Mouse (Mus musculus): ENCODE results near the gene 1700092M07Rik. TPM values are rescaled to one million over a fixed set of nuclear protein-coding genes. Genes with fewer than 3 reads are reported as not detected.
A peak's percentile ranks its signal among the peaks of the same experiment; 100 is the strongest.
"Not testable (repeated sequence)": the region's sequence is repeated elsewhere in the genome, so short reads cannot be mapped to it uniquely, and the experiment has no call there.

Gene 1700092M07Rik
- polyA plus RNA-seq, 1 experiment from 2014 or later: 2.6 TPM

- not testable (repeated sequence) for H3K4me3 ChIP-seq; H3K27ac ChIP-seq; H3K9me3 ChIP-seq; ATAC-seq (ENCODE audit: insufficient number of reproducible peaks, insufficient read depth, low FRiP score, low TSS enrichment); H3K4me2 ChIP-seq (replicated peaks); H3K27me3 ChIP-seq; H3K9ac ChIP-seq
- 58% methylated on average over 3 of the region's 3 CpGs for WGBS
- Histone ChIP-seq H3K4me1 (peaks cover 16% of the 10 kb centered on the region), H3K36me3 (peaks cover 27% of the 10 kb centered on the region)
Observed at GRCm38 (mm10) chr19:8728335-8729099, 12.0 kb upstream of the 1700092M07Rik start.

- ATAC-seq (ENCODE audit: insufficient number of reproducible peaks, insufficient read depth, low FRiP score, low TSS enrichment): no peak
Observed at GRCm38 (mm10) chr19:8734334-8734733, 6.2 kb upstream of the 1700092M07Rik start.

GRCm38 (mm10) chr19:8735389-8736159 is 4.9 kb upstream of the 1700092M07Rik start, which contains the start of gene Wdr74:
Gene Wdr74 (plus strand): TSS chr19:8735827.
- Histone ChIP-seq H3K4me1 (peaks cover 9% of the 10 kb centered on the region; the same call in 1 of the 2 replicates), H3K36me3 (peaks cover 27% of the 10 kb centered on the region), H3K4me2 (replicated peaks) (peak within 1 kb of the TSS; percentile 89), H3K9ac (peak within 1 kb of the TSS; percentile 70), H3K4me3 (peak within 1 kb of the TSS; percentile 77), H3K27me3 (no peaks in the 10 kb centered on the region), H3K9me3 (no peaks in the 10 kb centered on the region), H3K27ac (peak within 1 kb of the TSS; percentile 17)
- WGBS: under 1% methylated on average over 32 of the region's 32 CpGs
- ATAC-seq (ENCODE audit: insufficient number of reproducible peaks, insufficient read depth, low FRiP score, low TSS enrichment): peak; percentile 90

More at GRCm38 (mm10) chr19:8734334-8734733, 6.2 kb upstream of the 1700092M07Rik start:
- H3K9me3 ChIP-seq: no peaks in the 10 kb centered on the region
- 75% methylated on average over 3 of the region's 3 CpGs for WGBS
- H3K4me2 ChIP-seq (replicated peaks): no peak overlapping the region
- H3K9ac ChIP-seq: no peak overlapping the region
- peaks cover 7% of the 10 kb centered on the region; the same call in 1 of the 2 replicates for H3K4me1 ChIP-seq
- H3K4me3 ChIP-seq: no peak overlapping the region
- H3K36me3 ChIP-seq: peaks cover 16% of the 10 kb centered on the region
- no peak overlapping the region for H3K27ac ChIP-seq
- no peaks in the 10 kb centered on the region for H3K27me3 ChIP-seq

GRCm38 (mm10) chr19:8736160-8736467 is 4.4 kb upstream of the 1700092M07Rik start:
- peaks cover 30% of the 10 kb centered on the region for H3K36me3 ChIP-seq
- ATAC-seq (ENCODE audit: insufficient number of reproducible peaks, insufficient read depth, low FRiP score, low TSS enrichment): no peak
- 3% methylated on average over 11 of the region's 11 CpGs for WGBS
- no peaks in the 10 kb centered on the region for H3K27me3 ChIP-seq
- H3K4me3 ChIP-seq: peak overlapping the region; percentile 77
- H3K27ac ChIP-seq: peak overlapping the region; percentile 13
- peak overlapping the region; percentile 70 for H3K9ac ChIP-seq
- H3K4me1 ChIP-seq: peaks cover 14% of the 10 kb centered on the region; the same call in 1 of the 2 replicates
- peak overlapping the region; percentile 89 for H3K4me2 ChIP-seq (replicated peaks)
- no peaks in the 10 kb centered on the region for H3K9me3 ChIP-seq

- no peaks in the 10 kb centered on the region for H3K27me3 ChIP-seq
- H3K4me3 ChIP-seq: no peak overlapping the region
- no peak overlapping the region for H3K27ac ChIP-seq
- no peak for ATAC-seq (ENCODE audit: insufficient number of reproducible peaks, insufficient read depth, low FRiP score, low TSS enrichment)
- 94% methylated on average over 7 of the region's 7 CpGs for WGBS
- no peaks in the 10 kb centered on the region for H3K9me3 ChIP-seq
- H3K36me3 ChIP-seq: peaks cover 42% of the 10 kb centered on the region
- H3K9ac ChIP-seq: no peak overlapping the region
- no peak overlapping the region for H3K4me2 ChIP-seq (replicated peaks)
- peaks cover 23% of the 10 kb centered on the region for H3K4me1 ChIP-seq
Observed at GRCm38 (mm10) chr19:8738911-8739310, 1.6 kb upstream of the 1700092M07Rik start.

GRCm38 (mm10) chr19:8739646-8740045 is 872 bp upstream of the 1700092M07Rik start:
- Histone ChIP-seq H3K4me1 (peaks cover 23% of the 10 kb centered on the region), H3K27ac (no peak overlapping the region), H3K9ac (no peak overlapping the region), H3K9me3 (no peaks in the 10 kb centered on the region), H3K27me3 (no peaks in the 10 kb centered on the region), H3K36me3 (peaks cover 47% of the 10 kb centered on the region), H3K4me2 (replicated peaks) (no peak overlapping the region), H3K4me3 (no peak overlapping the region)
- no peak for ATAC-seq (ENCODE audit: insufficient number of reproducible peaks, insufficient read depth, low FRiP score, low TSS enrichment)
- 92% methylated on average over 6 of the region's 6 CpGs for WGBS

- Histone ChIP-seq H3K9me3 (no peaks in the 10 kb centered on the region), H3K4me1 (peaks cover 20% of the 10 kb centered on the region), H3K36me3 (peaks cover 63% of the 10 kb centered on the region), H3K27ac (peak within 1 kb of the TSS; percentile 93), H3K9ac (peak within 1 kb of the TSS; percentile 93), H3K4me3 (peak within 1 kb of the TSS; percentile 99), H3K27me3 (no peaks in the 10 kb centered on the region), H3K4me2 (replicated peaks) (peak within 1 kb of the TSS; percentile 99)
- peak; percentile 96 for ATAC-seq (ENCODE audit: insufficient number of reproducible peaks, insufficient read depth, low FRiP score, low TSS enrichment)
- WGBS: under 1% methylated on average over 36 of the region's 36 CpGs
Observed at GRCm38 (mm10) chr19:8741243-8741869, 838 bp downstream of the 1700092M07Rik start, which contains the start of gene Stx5a. Gene Stx5a (plus strand): TSS chr19:8741413.

GRCm38 (mm10) chr19:8742176-8742575 is 1.7 kb downstream of the 1700092M07Rik start:
- ATAC-seq (ENCODE audit: insufficient number of reproducible peaks, insufficient read depth, low FRiP score, low TSS enrichment): no peak

GRCm38 (mm10) chr19:8745382-8745781 is 4.9 kb downstream of the 1700092M07Rik start:
- Histone ChIP-seq H3K9ac (no peak overlapping the region), H3K4me1 (peaks cover 16% of the 10 kb centered on the region), H3K9me3 (no peaks in the 10 kb centered on the region), H3K4me2 (replicated peaks) (no peak overlapping the region), H3K4me3 (no peak overlapping the region), H3K36me3 (peaks cover 78% of the 10 kb centered on the region), H3K27ac (no peak overlapping the region), H3K27me3 (no peaks in the 10 kb centered on the region)
- no peak for ATAC-seq (ENCODE audit: insufficient number of reproducible peaks, insufficient read depth, low FRiP score, low TSS enrichment)
- WGBS: 93% methylated on average over 1 of the region's 1 CpGs

More at GRCm38 (mm10) chr19:8742176-8742575, 1.7 kb downstream of the 1700092M07Rik start:
- Histone ChIP-seq H3K9ac (peak overlapping the region; percentile 93), H3K36me3 (peaks cover 71% of the 10 kb centered on the region), H3K9me3 (no peaks in the 10 kb centered on the region), H3K27ac (peak overlapping the region; percentile 93; the same call in 1 of the 2 replicates), H3K4me2 (replicated peaks) (peak overlapping the region; percentile 99), H3K27me3 (no peaks in the 10 kb centered on the region), H3K4me1 (peaks cover 16% of the 10 kb centered on the region), H3K4me3 (peak overlapping the region; percentile 99)
- WGBS: 17% methylated on average over 14 of the region's 14 CpGs

- H3K4me2 ChIP-seq (replicated peaks): no peak overlapping the region
- no peak for ATAC-seq (ENCODE audit: insufficient number of reproducible peaks, insufficient read depth, low FRiP score, low TSS enrichment)
- 75% methylated on average over 2 of the region's 2 CpGs for WGBS
- no peak overlapping the region for H3K4me3 ChIP-seq
- no peaks in the 10 kb centered on the region for H3K27me3 ChIP-seq
- H3K9me3 ChIP-seq: no peaks in the 10 kb centered on the region
- no peak overlapping the region for H3K9ac ChIP-seq
- H3K4me1 ChIP-seq: peaks cover 6% of the 10 kb centered on the region
- H3K27ac ChIP-seq: no peak overlapping the region
- peaks cover 91% of the 10 kb centered on the region for H3K36me3 ChIP-seq
Observed at GRCm38 (mm10) chr19:8747368-8747767, 6.8 kb downstream of the 1700092M07Rik start.

GRCm38 (mm10) chr19:8755652-8756051 is 15.1 kb downstream of the 1700092M07Rik start:
- 76% methylated on average over 3 of the region's 3 CpGs for WGBS
- no peak overlapping the region for H3K4me3 ChIP-seq
- H3K9me3 ChIP-seq: no peaks in the 10 kb centered on the region
- peaks cover 41% of the 10 kb centered on the region for H3K36me3 ChIP-seq
- H3K27ac ChIP-seq: no peak overlapping the region
- no peak overlapping the region for H3K9ac ChIP-seq
- no peaks in the 10 kb centered on the region for H3K27me3 ChIP-seq
- ATAC-seq (ENCODE audit: insufficient number of reproducible peaks, insufficient read depth, low FRiP score, low TSS enrichment): no peak
- peak overlapping the region; percentile 61 for H3K4me2 ChIP-seq (replicated peaks)
- H3K4me1 ChIP-seq: peaks cover 18% of the 10 kb centered on the region

Data from embryonic facial prominence, embryonic 12.5 days (tissue).